Mouse (Mus musculus) erythroblast, embryonic 14.5 days (primary cell): ENCODE results near the gene Eif4g3.

Experiments used
- GATA1 ChIP-seq: IDR thresholded peaks from 2 replicates; pipeline ENCODE4 v1.6.1; 2012; ENCODE audit warnings: low read length, inconsistent platforms, mixed read lengths
- TAL1 ChIP-seq: IDR thresholded peaks from 3 replicates; pipeline ENCODE4 v1.6.1; 2012; ENCODE audit warnings: low read length, inconsistent platforms, mixed read lengths

- TF ChIP-seq GATA1, result no peak
- TF ChIP-seq TAL1, result no peak
These were observed 49.8 kb downstream of the Eif4g3 start for GRCm38 (mm10) chr4:138042625-138043024.
